Mouse (Mus musculus): Measurements from ENCODE around the gene Urah.

DNA sequence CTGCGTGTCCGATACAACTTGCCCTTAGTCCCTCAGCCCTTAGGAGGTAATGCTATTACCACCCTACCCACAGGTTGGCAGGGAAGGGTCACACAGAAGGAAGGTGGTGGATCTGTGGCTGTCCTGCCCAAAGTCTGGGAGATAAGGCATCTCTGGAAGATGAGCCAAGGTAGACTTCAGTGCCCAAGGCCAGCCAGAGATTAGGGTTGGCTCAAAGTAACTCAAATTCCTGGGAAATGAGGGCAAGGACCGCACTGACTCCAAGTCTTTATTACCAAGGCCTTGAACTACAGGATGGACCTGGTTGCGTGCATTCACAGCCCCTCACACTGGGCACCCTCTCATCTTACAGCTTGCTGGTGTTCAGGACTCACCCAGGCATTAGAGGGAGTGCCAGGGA, 17.1 kb downstream of the Urah start:
- TF ChIP-seq POLR2A (IDR thresholded peaks at IDR 0.05; ENCODE audit: insufficient read depth, low read depth, low read length) (no peak), CTCF (IDR thresholded peaks at IDR 0.05; ENCODE audit: insufficient read depth, low read depth, low read length) (no peak)

All from olfactory bulb, adult 2 months (tissue).